Mouse (Mus musculus): ENCODE results near the gene Rapgef4.

DNA sequence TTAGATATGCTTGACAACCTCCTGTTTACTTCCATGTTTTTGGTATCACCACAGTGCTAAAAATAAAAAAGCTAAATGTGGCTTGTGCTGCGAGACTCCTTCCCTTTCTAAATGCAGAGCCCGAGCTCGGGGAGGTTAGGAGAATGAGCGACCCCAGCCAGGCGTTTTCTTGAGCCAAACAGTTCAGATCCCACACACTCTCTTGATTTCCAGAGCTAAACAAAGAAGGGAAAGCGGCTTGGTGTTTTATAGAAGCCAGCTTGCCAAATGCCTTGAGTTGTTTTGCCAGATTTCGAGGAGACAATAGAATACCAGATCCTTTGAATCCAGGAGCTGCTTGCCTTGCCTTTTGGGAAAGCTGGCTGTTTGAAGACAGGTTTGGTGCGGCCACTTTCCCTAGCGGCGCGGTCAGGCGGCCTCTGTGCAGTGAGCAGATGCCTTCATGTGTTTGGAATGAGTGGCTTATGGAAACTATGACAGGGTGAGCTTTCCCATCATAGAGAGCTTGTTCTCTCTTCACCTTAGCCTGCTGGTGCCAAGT lies 254.4 kb downstream of the Rapgef4 start:
- TF ChIP-seq CTCF (IDR thresholded peaks at IDR 0.05; ENCODE audit: low read depth): no peak
- peak; percentile 30; the same call in 1 of the 2 replicates for TF ChIP-seq EP300 (IDR thresholded peaks at IDR 0.05; ENCODE audit: low read depth)
